Mouse (Mus musculus): Measurements from ENCODE around the gene Pgls.

Gene Pgls

GRCm38 (mm10) chr8:71598375-71598774 lies 6.4 kb downstream of the Pgls start:
- DNase-seq (ENCODE audit: low read depth), result no peak

- no peak for DNase-seq (ENCODE audit: low read depth)
Observed at GRCm38 (mm10) chr8:71598841-71599240, 6.9 kb downstream of the Pgls start.

- DNase-seq (ENCODE audit: low read depth), result peak; percentile 55
Observed at GRCm38 (mm10) chr8:71601939-71602665, 10.1 kb downstream of the Pgls start.

GRCm38 (mm10) chr8:71602666-71603334 lies 10.8 kb downstream of the Pgls start:
- DNase-seq (ENCODE audit: low read depth), result no peak

GRCm38 (mm10) chr8:71604021-71604420 lies 12.0 kb downstream of the Pgls start:
- DNase-seq (ENCODE audit: low read depth), result no peak

- DNase-seq (ENCODE audit: low read depth), result peak; percentile 99
Observed at GRCm38 (mm10) chr8:71610822-71611651, 19.1 kb downstream of the Pgls start, which contains the start of gene Colgalt1. Gene Colgalt1 (plus strand): TSS chr8:71610998.

GRCm38 (mm10) chr8:71612141-71612540 lies 20.2 kb downstream of the Pgls start:
- no peak for DNase-seq (ENCODE audit: low read depth)

- DNase-seq (ENCODE audit: low read depth), result no peak
Observed at GRCm38 (mm10) chr8:71613418-71613817, 21.4 kb downstream of the Pgls start.

- DNase-seq (ENCODE audit: low read depth), result no peak
Observed at GRCm38 (mm10) chr8:71619786-71620185, 27.8 kb downstream of the Pgls start.

GRCm38 (mm10) chr8:71625088-71625487 lies 33.1 kb downstream of the Pgls start:
- no peak for DNase-seq (ENCODE audit: low read depth)

- DNase-seq (ENCODE audit: low read depth), result no peak
Observed at GRCm38 (mm10) chr8:71626753-71627152, 34.8 kb downstream of the Pgls start.

- no peak for DNase-seq (ENCODE audit: low read depth)
Observed at GRCm38 (mm10) chr8:71627265-71628099, 35.5 kb downstream of the Pgls start.

GRCm38 (mm10) chr8:71628396-71629095 lies 36.6 kb downstream of the Pgls start:
- DNase-seq (ENCODE audit: low read depth), result peak; percentile 34

- DNase-seq (ENCODE audit: low read depth), result peak; percentile 96
Observed at GRCm38 (mm10) chr8:71629096-71629697, 37.2 kb downstream of the Pgls start.

GRCm38 (mm10) chr8:71629781-71630212 lies 37.8 kb downstream of the Pgls start:
- no peak for DNase-seq (ENCODE audit: low read depth)

GRCm38 (mm10) chr8:71630761-71631160 lies 38.8 kb downstream of the Pgls start:
- peak; percentile 28 for DNase-seq (ENCODE audit: low read depth)

GRCm38 (mm10) chr8:71631897-71632296 lies 39.9 kb downstream of the Pgls start:
- DNase-seq (ENCODE audit: low read depth), result peak; percentile 23

GRCm38 (mm10) chr8:71633164-71633563 lies 41.2 kb downstream of the Pgls start:
- peak; percentile 76 for DNase-seq (ENCODE audit: low read depth)

- peak; percentile 87 for DNase-seq (ENCODE audit: low read depth)
Observed at GRCm38 (mm10) chr8:71633981-71634667, 42.1 kb downstream of the Pgls start.

All from naive thymus-derived CD4-positive, alpha-beta T cell, adult 2 months (primary cell).